Comparison of ENCODE assay signal across 20 mouse cellular contexts in genomic region chr7:95814865-95815264, GRCm38 (mm10).
DNase-seq lines count a peak whose midpoint lies in the region; ATAC-seq lines count a peak whose summit lies in the region.
"Had no signal": no experiment of that assay in that cellular context is flagged by ENCODE, and none has a peak within 500 bp of the region (broad histone marks: within the 10 kb centered on the region; RNA-seq: fewer than 3 reads in every experiment).

No protein-coding gene starts in this region.

- no peak overlapping the region for H3K4me3 ChIP-seq in kidney, embryonic 15.5 days (replicated peaks)
- no peak overlapping the region for H3K4me3 ChIP-seq in embryonic facial prominence, embryonic 11.5 days (ENCODE audit: low read depth, low read length)
- H3K4me3 ChIP-seq: embryonic facial prominence, embryonic 15.5 days; forebrain, embryonic 13.5 days; hindbrain, embryonic 15.5 days; liver, embryonic 12.5 days; neural tube, embryonic 12.5 days had no signal

- no peaks in the 10 kb centered on the region for H3K36me3 ChIP-seq in kidney, embryonic 15.5 days
- no peaks in the 10 kb centered on the region for H3K36me3 ChIP-seq in embryonic facial prominence, embryonic 11.5 days (replicated peaks; ENCODE audit: control insufficient read depth, insufficient read depth, low read depth, low read length)
- H3K36me3 ChIP-seq: embryonic facial prominence, embryonic 15.5 days; hindbrain, embryonic 15.5 days; liver, embryonic 12.5 days; neural tube, embryonic 12.5 days had no signal

- 0 out of 2 replicates have a peak, but pooled peaks have one; percentile 18 for ATAC-seq in kidney, embryonic 15.5 days (replicated peaks; ENCODE audit: low FRiP score)
- ATAC-seq in embryonic facial prominence, embryonic 11.5 days (replicated peaks; ENCODE audit: insufficient number of reproducible peaks, low FRiP score, low TSS enrichment, low read depth): peak; percentile 44; the same call in 1 of the 2 replicates
- ATAC-seq: forebrain, embryonic 13.5 days; liver, embryonic 12.5 days had no signal

- H3K4me2 ChIP-seq in kidney, embryonic 15.5 days: no peak overlapping the region
- no peak overlapping the region for H3K4me2 ChIP-seq in embryonic facial prominence, embryonic 11.5 days (ENCODE audit: low read depth, low read length)
- H3K4me2 ChIP-seq: embryonic facial prominence, embryonic 15.5 days; forebrain, embryonic 13.5 days; heart, embryonic 11.5 days; hindbrain, embryonic 15.5 days; liver, embryonic 12.5 days; neural tube, embryonic 12.5 days had no signal

- no peak overlapping the region for H3K27ac ChIP-seq in kidney, embryonic 15.5 days
- H3K27ac ChIP-seq in embryonic facial prominence, embryonic 11.5 days (replicated peaks; ENCODE audit: low read depth, low read length): no peak overlapping the region
- H3K27ac ChIP-seq: embryonic facial prominence, embryonic 15.5 days; forebrain, embryonic 13.5 days; hindbrain, embryonic 15.5 days; liver, embryonic 12.5 days; neural tube, embryonic 12.5 days had no signal

- WGBS in kidney, embryonic 15.5 days: 43% methylated on average over 2 of the region's 2 CpGs
- WGBS in embryonic facial prominence, embryonic 11.5 days: 12% methylated on average over 2 of the region's 2 CpGs

- peaks cover 4% of the 10 kb centered on the region; the same call in 1 of the 2 replicates for H3K4me1 ChIP-seq in kidney, embryonic 15.5 days
- H3K4me1 ChIP-seq in embryonic facial prominence, embryonic 11.5 days (ENCODE audit: control insufficient read depth, insufficient read depth, low read length): no peaks in the 10 kb centered on the region
- H3K4me1 ChIP-seq: embryonic facial prominence, embryonic 15.5 days; hindbrain, embryonic 15.5 days; liver, embryonic 12.5 days; neural tube, embryonic 12.5 days had no signal

- no peak overlapping the region for H3K9ac ChIP-seq in kidney, embryonic 15.5 days
- no peak overlapping the region for H3K9ac ChIP-seq in embryonic facial prominence, embryonic 11.5 days (replicated peaks; ENCODE audit: low read length)
- H3K9ac ChIP-seq: embryonic facial prominence, embryonic 15.5 days; forebrain, embryonic 13.5 days; hindbrain, embryonic 15.5 days; liver, embryonic 12.5 days; neural tube, embryonic 12.5 days had no signal

- H3K27me3 ChIP-seq in kidney, embryonic 15.5 days: no peaks in the 10 kb centered on the region
- no peaks in the 10 kb centered on the region for H3K27me3 ChIP-seq in embryonic facial prominence, embryonic 11.5 days (ENCODE audit: control insufficient read depth, insufficient read depth, low read length)
- H3K27me3 ChIP-seq: embryonic facial prominence, embryonic 15.5 days; forebrain, embryonic 13.5 days; hindbrain, embryonic 15.5 days; liver, embryonic 12.5 days; neural tube, embryonic 12.5 days had no signal

- no peaks in the 10 kb centered on the region for H3K9me3 ChIP-seq in kidney, embryonic 15.5 days (replicated peaks)
- no peaks in the 10 kb centered on the region for H3K9me3 ChIP-seq in embryonic facial prominence, embryonic 11.5 days (replicated peaks; ENCODE audit: control insufficient read depth, low read length)
- H3K9me3 ChIP-seq: embryonic facial prominence, embryonic 15.5 days; forebrain, embryonic 13.5 days; hindbrain, embryonic 15.5 days; liver, embryonic 12.5 days; neural tube, embryonic 12.5 days had no signal

- DNase-seq in kidney, adult 9 months: no peak
- DNase-seq in retina, postnatal 1 day: peak; percentile 64
- DNase-seq in retina, embryonic 14.5 days (ENCODE audit: low spot score): no peak
- DNase-seq in embryonic facial prominence, embryonic 11.5 days (ENCODE audit: low spot score): peak; percentile 36
- DNase-seq in thymus, adult 18-20 months: no peak
- DNase-seq in cerebellum, postnatal 4 days (ENCODE audit: low spot score in 2 of 2): no peak
- no peak for DNase-seq in urinary bladder, postnatal 36 days (ENCODE audit: low spot score in 2 of 2)
- DNase-seq: cerebellum, postnatal 14 days; heart, postnatal 14 days; kidney, adult 18-20 months; kidney, postnatal 36 days; lung, postnatal 36 days; right cerebral cortex, postnatal 25 days had no signal

Comparison
In these comparisons a context has a peak if more than half of its experiments do, and no peak if none do; other contexts are left out.
1. DNase-seq: peak in retina, postnatal 1 day (single experiment) and embryonic facial prominence, embryonic 11.5 days (single experiment); none in kidney, adult 9 months (single experiment), retina, embryonic 14.5 days (single experiment), thymus, adult 18-20 months (0 of 2), cerebellum, postnatal 4 days (0 of 2) and urinary bladder, postnatal 36 days (0 of 2).